Mouse (Mus musculus) cerebellum, postnatal 25 days (tissue): ENCODE measurements around the gene Impdh2.
"Not testable (repeated sequence)": the region's sequence is repeated elsewhere in the genome, so short reads cannot be mapped to it uniquely, and the experiment has no call there.

Experiments
- DNase-seq, 2 experiments: peaks; one replicate each; pipeline ENCODE4 v3.0.0; 2021; ENCODE audit warnings: mixed read lengths in 2 of 2

Impdh2 gene

GRCm38 (mm10) chr9:108570207-108570896 lies 10.3 kb downstream of the Impdh2 start:
- DNase-seq, result peak; percentile 71 to 87

GRCm38 (mm10) chr9:108571401-108571973 lies 11.4 kb downstream of the Impdh2 start:
- DNase-seq, result peak in 1 of 2 experiments; percentile 24

GRCm38 (mm10) chr9:108572321-108572720 lies 12.2 kb downstream of the Impdh2 start:
- no peak for DNase-seq

- peak; percentile 66 to 80 for DNase-seq
Measured at GRCm38 (mm10) chr9:108573774-108574690, 13.9 kb downstream of the Impdh2 start.

GRCm38 (mm10) chr9:108574921-108575320 lies 14.8 kb downstream of the Impdh2 start:
- peak; percentile 12 to 17 for DNase-seq

- DNase-seq, result peak; percentile 23 to 40
Measured at GRCm38 (mm10) chr9:108575321-108576297, 15.5 kb downstream of the Impdh2 start.

- DNase-seq, result no peak
Measured at GRCm38 (mm10) chr9:108577025-108577424, 16.9 kb downstream of the Impdh2 start.

GRCm38 (mm10) chr9:108577934-108578544 lies 18.0 kb downstream of the Impdh2 start:
- peak; percentile 49 to 73 for DNase-seq

GRCm38 (mm10) chr9:108578545-108579343 lies 18.7 kb downstream of the Impdh2 start, which contains the start of gene Wdr6:
Wdr6 (minus strand) TSS chr9:108578739.
- DNase-seq, result peak; percentile 90 to 95

GRCm38 (mm10) chr9:108579344-108579690 lies 19.2 kb downstream of the Impdh2 start:
- no peak for DNase-seq

GRCm38 (mm10) chr9:108587571-108588180 lies 27.6 kb downstream of the Impdh2 start:
- peak; percentile 63 to 73 for DNase-seq

- DNase-seq, result peak in 1 of 2 experiments; percentile 14
Measured at GRCm38 (mm10) chr9:108589229-108589628, 29.1 kb downstream of the Impdh2 start.

- peak; percentile 49 to 76 for DNase-seq
Measured at GRCm38 (mm10) chr9:108591462-108591861, 31.4 kb downstream of the Impdh2 start.

GRCm38 (mm10) chr9:108594354-108594753 lies 34.3 kb downstream of the Impdh2 start:
- DNase-seq, result no peak

- DNase-seq, result peak; percentile 89 to 91
Measured at GRCm38 (mm10) chr9:108596998-108597764, 37.1 kb downstream of the Impdh2 start, which contains the start of gene P4htm. P4htm (minus strand) TSS chr9:108597667.

GRCm38 (mm10) chr9:108599021-108599566 lies 39.0 kb downstream of the Impdh2 start:
- no peak for DNase-seq

- no peak for DNase-seq
Measured at GRCm38 (mm10) chr9:108600011-108600410, 39.9 kb downstream of the Impdh2 start.

- DNase-seq, result no peak
Measured at GRCm38 (mm10) chr9:108601986-108602385, 41.9 kb downstream of the Impdh2 start.

GRCm38 (mm10) chr9:108607929-108608328 lies 47.8 kb downstream of the Impdh2 start:
- DNase-seq, result not testable (repeated sequence)
